Mouse (Mus musculus) kidney, embryonic 15.5 days (tissue): ENCODE results near the gene Slc25a45. TPM values are rescaled to one million over a fixed set of nuclear protein-coding genes. Genes with fewer than 3 reads are reported as not detected.

Experiments
- ATAC-seq: fragments of 200-750 bp; cut with Nextera tagmentation; replicated peaks from 2 replicates; pipeline ENCODE4 v1.8.0; 2017; ENCODE audit warnings: moderate TSS enrichment; ENCODE audit not compliant: low FRiP score
- H3K27ac ChIP-seq: fragments of 300-500 bp; sonication (generic); 2 replicates; pipeline ENCODE4 v1.5.1; 2015; ENCODE audit warnings: mild to moderate bottlenecking, inconsistent platforms
- H3K27me3 ChIP-seq: fragments of 300-500 bp; sonication (generic); 2 replicates; pipeline ENCODE4 v1.6.1; 2015; ENCODE audit warnings: inconsistent platforms
- H3K36me3 ChIP-seq: fragments of 300-500 bp; sonication (generic); 2 replicates; pipeline ENCODE4 v1.6.1; 2015; ENCODE audit warnings: inconsistent platforms
- H3K4me1 ChIP-seq: fragments of 300-500 bp; sonication (generic); 2 replicates; pipeline ENCODE4 v1.6.1; 2015; ENCODE audit warnings: inconsistent platforms
- H3K4me2 ChIP-seq: fragments of 300-500 bp; sonication (generic); 2 replicates; pipeline ENCODE4 v1.6.1; 2015; ENCODE audit warnings: moderate library complexity, mild to moderate bottlenecking, inconsistent platforms
- H3K4me3 ChIP-seq: fragments of 300-500 bp; sonication (generic); replicated peaks from 2 replicates; pipeline ENCODE4 v1.5.1; 2015; ENCODE audit warnings: mild to moderate bottlenecking, inconsistent platforms
- H3K9ac ChIP-seq: fragments of 300-500 bp; sonication (generic); 2 replicates; pipeline ENCODE4 v1.6.1; 2015; ENCODE audit warnings: mild to moderate bottlenecking, inconsistent platforms
- H3K9me3 ChIP-seq: fragments of 300-500 bp; sonication (generic); replicated peaks from 2 replicates; pipeline ENCODE4 v1.6.1; 2016; ENCODE audit warnings: inconsistent platforms
- WGBS: fragments of 180-500 bp; shearing (Covaris S2); methylation state at CpG from one replicate; pipeline ENCODE4 v1.1.7; 2015; ENCODE audit warnings: mixed read lengths; 5-methylcytosine and 5-hydroxymethylcytosine counted together
- polyA plus RNA-seq: library from polyadenylated mRNA; unstranded; fragments of >200 nt; fragmentation: Nextera tagmentation; extraction: Ambion mirVana; gene quantifications from 2 replicates; pipeline ENCODE4 v1.2.1, GENCODE M21; 2015

Slc25a45 gene
- polyA plus RNA-seq, 1 experiment from 2014 or later: 8.1 TPM

DNA sequence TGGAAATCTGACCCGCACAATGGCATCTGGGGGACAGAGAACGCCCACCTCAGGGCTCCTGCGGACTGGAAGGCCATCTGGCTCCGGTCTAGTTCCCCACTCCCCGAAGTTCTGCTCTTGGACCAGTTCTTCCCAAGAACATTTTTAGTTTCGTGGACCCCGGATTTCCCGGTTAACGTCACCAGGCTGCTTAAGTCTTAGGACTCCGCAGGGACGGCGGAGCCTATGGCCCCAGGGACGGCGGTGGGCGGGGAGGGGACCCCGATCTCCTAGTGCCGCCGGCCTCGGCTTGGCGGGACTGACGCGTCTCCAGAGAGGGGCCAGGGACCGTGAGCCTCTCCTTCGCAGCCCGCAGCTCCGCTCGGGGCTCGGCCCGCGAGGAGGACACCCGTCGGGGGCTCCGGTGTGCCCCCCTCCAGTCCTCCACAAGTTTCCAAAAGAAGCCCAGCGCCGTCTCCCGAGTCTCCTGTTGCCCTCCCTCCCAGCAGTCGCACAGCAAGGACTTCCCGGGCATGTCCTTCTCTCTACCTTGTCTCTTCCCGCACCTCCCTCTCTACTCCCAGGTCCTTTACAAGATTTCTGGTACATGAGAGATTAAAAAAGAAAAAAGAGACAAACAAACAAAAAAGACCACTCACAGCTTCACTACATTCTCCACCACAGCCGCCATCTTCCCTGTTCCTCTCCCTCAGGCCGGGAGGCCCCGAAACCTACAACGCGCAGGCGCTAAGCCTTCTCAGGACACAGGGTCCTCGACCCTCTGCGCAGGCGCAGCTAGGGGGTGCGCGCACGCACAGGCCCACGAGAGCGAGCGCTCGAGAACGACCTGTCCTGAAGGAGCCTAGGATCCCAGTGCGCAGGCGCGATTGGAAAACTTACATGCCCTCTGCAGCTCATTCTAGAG lies 34.7 kb downstream of the Slc25a45 start:
- peak overlapping the region; percentile 94 for H3K27ac ChIP-seq
- under 1% methylated on average over 59 of the region's 59 CpGs for WGBS
- no peaks in the 10 kb centered on the region for H3K9me3 ChIP-seq
- peak overlapping the region; percentile 98 for H3K4me3 ChIP-seq
- H3K9ac ChIP-seq: peak overlapping the region; percentile 97
- peaks cover 32% of the 10 kb centered on the region for H3K36me3 ChIP-seq
- H3K27me3 ChIP-seq: no peaks in the 10 kb centered on the region
- H3K4me2 ChIP-seq: peak overlapping the region; percentile 71
- H3K4me1 ChIP-seq: peaks cover 32% of the 10 kb centered on the region
- peak; percentile 95 for ATAC-seq

DNA sequence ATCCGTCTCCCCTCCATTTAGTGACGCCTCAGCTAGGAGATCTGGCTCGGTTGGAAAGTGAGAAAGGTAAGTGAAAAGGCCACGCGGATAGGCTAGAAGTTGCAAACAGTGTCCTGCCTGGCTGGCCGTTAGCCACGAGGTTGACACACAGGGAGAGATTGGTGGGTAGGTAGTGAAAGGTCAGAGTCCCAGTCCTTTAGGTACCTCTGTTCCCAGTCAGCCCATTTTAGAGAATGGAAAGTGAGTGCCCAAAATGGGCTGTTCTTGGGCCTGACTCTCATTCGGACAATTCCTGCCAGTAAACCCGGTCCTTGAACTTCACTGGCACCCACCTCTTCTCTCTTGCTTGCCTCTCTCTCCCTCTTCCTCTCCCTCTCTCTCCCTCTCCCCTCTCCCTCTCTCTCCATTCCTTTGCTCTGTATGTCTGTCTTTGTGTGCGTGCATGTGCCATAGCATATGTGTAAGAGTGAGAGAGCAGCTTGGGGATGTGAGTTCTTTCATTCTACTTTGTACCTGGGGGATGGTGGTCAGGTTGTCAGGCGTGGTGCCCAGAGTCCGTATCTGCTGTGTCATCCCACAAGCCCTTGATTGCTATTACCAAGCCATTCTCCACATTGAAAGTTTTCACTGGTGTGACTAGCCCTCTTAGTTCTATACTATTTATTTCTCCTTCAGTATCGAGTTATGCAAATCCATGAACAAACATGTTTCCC lies 35.6 kb downstream of the Slc25a45 start, which contains the start of gene Dpf2:
Dpf2 (minus strand) TSS at position 4 of the 713 bp plus-strand sequence.
- peak within 1 kb of the TSS; percentile 71 for H3K4me2 ChIP-seq
- peak within 1 kb of the TSS; percentile 94 for H3K27ac ChIP-seq
- H3K9ac ChIP-seq: peak within 1 kb of the TSS; percentile 97
- no peaks in the 10 kb centered on the region for H3K27me3 ChIP-seq
- peaks cover 36% of the 10 kb centered on the region for H3K36me3 ChIP-seq
- peak; percentile 63; the same call in 1 of the 2 replicates for ATAC-seq
- peak within 1 kb of the TSS; percentile 98 for H3K4me3 ChIP-seq
- H3K9me3 ChIP-seq: no peaks in the 10 kb centered on the region
- 18% methylated on average over 13 of the region's 13 CpGs for WGBS
- H3K4me1 ChIP-seq: peaks cover 32% of the 10 kb centered on the region

DNA sequence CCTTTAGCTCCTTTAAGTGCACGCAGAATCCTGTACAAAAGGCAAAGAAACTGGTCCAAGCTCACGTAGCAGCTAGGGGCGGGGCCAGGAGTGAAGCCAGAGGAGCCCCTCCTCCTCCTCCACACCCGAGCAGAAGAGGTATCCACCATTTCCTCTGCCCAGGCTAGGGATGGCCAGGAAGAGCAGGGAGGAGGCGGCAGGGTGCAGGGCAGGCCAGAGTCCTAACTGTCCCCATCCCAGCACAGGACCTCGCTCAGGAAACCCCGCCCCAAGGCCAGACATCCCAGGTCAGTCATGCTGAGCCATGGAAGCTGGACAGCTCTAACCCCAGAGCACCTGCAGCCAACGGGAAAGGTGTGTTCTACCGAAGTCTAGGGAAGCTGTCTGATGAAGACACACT lies 44.1 kb downstream of the Slc25a45 start:
- peak overlapping the region; percentile 74 for H3K4me2 ChIP-seq
- 14% methylated on average over 9 of the region's 9 CpGs for WGBS
- H3K9ac ChIP-seq: 0 out of 2 replicates have a peak overlapping the region, but pooled peaks have one; percentile 21
- H3K4me3 ChIP-seq: peak overlapping the region; percentile 53
- peaks cover 4% of the 10 kb centered on the region; the same call in 1 of the 2 replicates for H3K27me3 ChIP-seq
- peaks cover 41% of the 10 kb centered on the region for H3K4me1 ChIP-seq
- no peaks in the 10 kb centered on the region for H3K9me3 ChIP-seq
- 0 out of 2 replicates have a peak, but pooled peaks have one; percentile 19 for ATAC-seq
- H3K36me3 ChIP-seq: peaks cover 39% of the 10 kb centered on the region
- H3K27ac ChIP-seq: peak overlapping the region; percentile 56

DNA sequence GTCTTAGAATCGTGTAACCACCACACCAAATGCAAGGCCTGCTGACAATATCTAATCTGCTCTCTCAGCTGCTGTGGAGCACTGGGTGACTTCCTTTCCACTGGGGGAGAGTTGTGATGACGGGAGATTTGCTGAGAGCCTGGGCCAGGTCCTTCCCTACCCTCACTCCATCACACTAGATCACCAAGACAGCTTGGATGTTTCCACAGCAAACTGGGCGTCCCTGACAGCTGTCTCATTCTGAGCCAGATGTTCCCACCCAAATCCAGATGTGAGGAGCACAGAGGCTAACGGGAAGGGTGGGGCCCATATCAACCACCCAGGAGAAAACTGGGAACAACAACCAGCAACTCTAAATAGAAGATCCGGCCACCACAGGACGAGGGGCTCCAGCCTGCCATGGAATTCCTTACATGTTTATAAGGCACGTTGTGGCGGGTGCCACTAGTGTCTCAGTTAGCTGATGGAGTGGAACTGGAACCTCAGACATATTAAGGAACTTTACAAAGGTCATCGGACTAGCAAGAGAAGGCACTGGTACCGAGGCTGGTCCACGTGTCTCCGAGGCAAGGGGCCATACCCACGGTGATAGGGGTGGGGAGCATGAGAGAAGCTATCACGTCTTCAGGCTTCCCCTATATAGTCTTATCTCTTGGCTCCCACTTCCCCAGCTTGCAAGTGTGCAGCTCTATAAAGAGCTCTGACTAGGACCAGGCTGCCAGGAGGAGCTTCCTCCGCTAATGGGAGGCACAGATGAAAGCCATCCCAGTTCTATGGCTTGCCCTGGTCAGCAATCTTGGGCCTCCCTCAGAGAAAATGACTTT lies 44.7 kb downstream of the Slc25a45 start:
- ATAC-seq: no peak
- Histone ChIP-seq H3K27me3 (peaks cover 4% of the 10 kb centered on the region; the same call in 1 of the 2 replicates), H3K4me3 (peak overlapping the region; percentile 53), H3K4me1 (peaks cover 46% of the 10 kb centered on the region), H3K9me3 (no peaks in the 10 kb centered on the region), H3K9ac (0 out of 2 replicates have a peak overlapping the region, but pooled peaks have one; percentile 21), H3K36me3 (peaks cover 33% of the 10 kb centered on the region), H3K4me2 (peak overlapping the region; percentile 74), H3K27ac (peak overlapping the region; percentile 56)
- 66% methylated on average over 15 of the region's 15 CpGs for WGBS

DNA sequence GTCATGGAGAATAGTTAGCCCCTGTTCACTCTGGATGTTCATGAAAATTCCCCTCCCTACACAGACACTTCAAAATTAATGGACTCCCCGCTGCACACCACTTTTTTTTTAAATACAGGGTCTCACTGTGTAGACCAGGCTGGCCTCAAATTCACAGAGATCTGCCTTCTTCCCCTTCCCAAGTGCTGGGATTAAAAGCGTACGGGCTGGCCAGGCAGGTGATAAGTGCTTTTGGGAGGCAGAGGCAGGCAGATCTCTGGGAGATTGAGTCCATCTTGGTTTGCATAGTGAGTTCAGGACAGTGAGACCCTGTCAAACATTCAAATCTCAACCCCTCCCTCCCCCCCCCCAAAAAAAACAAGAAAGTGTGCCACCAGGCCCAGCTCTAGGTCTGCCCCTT lies 45.4 kb downstream of the Slc25a45 start:
- Histone ChIP-seq H3K27ac (peak overlapping the region; percentile 34), H3K4me3 (peak overlapping the region; percentile 53), H3K4me2 (peak overlapping the region; percentile 74), H3K9me3 (no peaks in the 10 kb centered on the region), H3K27me3 (peaks cover 4% of the 10 kb centered on the region; the same call in 1 of the 2 replicates), H3K36me3 (peaks cover 27% of the 10 kb centered on the region), H3K4me1 (peaks cover 50% of the 10 kb centered on the region), H3K9ac (0 out of 2 replicates have a peak overlapping the region, but pooled peaks have one; percentile 14)
- 97% methylated on average over 3 of the region's 3 CpGs for WGBS
- no peak for ATAC-seq

DNA sequence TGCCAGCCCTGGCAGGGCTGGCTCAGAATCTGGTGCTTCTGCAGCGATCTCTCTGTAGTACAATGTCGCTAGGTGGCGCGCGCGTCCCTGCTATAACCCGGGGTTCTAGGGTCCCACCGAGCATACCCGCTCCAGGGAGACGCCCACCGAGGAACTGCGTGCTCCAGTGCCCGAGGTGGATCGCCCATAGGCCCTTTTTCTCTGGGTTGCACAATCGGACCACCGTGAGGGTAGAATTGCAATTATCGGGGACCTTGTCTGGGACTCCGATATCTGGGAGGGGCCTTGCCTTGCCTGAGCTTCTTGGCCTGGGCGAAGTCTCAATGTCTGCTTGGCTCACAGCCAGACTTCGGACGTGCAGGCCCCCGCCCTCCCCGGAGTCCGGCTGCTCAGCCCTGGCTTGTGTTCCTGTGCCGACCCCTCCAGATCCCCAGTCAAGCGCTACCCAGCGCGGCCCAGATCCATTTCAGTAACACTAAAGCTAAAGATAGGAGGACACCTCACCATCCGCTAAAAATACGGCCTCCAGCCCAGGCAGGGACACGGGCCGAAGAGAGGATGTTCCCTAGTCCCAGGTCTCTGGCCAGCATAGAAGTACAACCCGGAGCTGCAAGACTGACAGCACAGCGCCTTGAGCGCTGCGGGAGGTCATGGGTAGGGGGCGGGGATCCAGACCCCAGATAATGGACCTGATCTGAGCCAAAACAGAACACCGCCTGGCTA lies 46.5 kb downstream of the Slc25a45 start:
- Histone ChIP-seq H3K9me3 (no peaks in the 10 kb centered on the region), H3K4me3 (peak overlapping the region; percentile 53), H3K4me2 (peak overlapping the region; percentile 74), H3K27me3 (peaks cover 4% of the 10 kb centered on the region; the same call in 1 of the 2 replicates), H3K4me1 (peaks cover 62% of the 10 kb centered on the region), H3K27ac (peak overlapping the region; percentile 87), H3K9ac (peak overlapping the region; percentile 52), H3K36me3 (peaks cover 15% of the 10 kb centered on the region; the same call in 1 of the 2 replicates)
- WGBS: under 1% methylated on average over 38 of the region's 38 CpGs
- peak; percentile 68 for ATAC-seq

DNA sequence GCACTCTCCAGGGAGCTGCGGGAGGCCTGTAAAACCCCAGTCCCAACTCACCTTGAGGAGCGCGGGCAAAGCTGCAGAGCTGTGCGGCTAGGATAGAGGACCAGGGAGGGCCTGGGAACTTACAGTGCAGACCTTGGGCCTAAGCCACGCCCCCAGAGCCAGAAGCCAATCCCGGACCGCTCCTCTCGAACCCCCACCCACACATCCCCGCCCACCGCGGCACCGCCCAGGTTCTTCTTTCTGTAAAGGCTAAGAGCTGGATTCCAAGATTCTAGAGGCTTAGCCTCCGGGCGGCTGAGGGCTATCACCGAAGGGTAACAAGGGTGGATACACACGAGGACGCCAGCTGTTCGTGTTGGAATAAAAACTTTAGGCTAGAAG lies 47.1 kb downstream of the Slc25a45 start, which contains the start of gene Cdc42ep2:
Cdc42ep2 (minus strand) TSS at position 104 of the 381 bp plus-strand sequence.
- Histone ChIP-seq H3K4me1 (peaks cover 68% of the 10 kb centered on the region), H3K27ac (peak within 1 kb of the TSS; percentile 87), H3K9ac (peak within 1 kb of the TSS; percentile 52), H3K36me3 (peaks cover 14% of the 10 kb centered on the region; the same call in 1 of the 2 replicates), H3K27me3 (peaks cover 4% of the 10 kb centered on the region; the same call in 1 of the 2 replicates), H3K4me3 (peak within 1 kb of the TSS; percentile 53), H3K9me3 (no peaks in the 10 kb centered on the region), H3K4me2 (peak within 1 kb of the TSS; percentile 74)
- peak; percentile 93 for ATAC-seq
- WGBS: under 1% methylated on average over 18 of the region's 18 CpGs

DNA sequence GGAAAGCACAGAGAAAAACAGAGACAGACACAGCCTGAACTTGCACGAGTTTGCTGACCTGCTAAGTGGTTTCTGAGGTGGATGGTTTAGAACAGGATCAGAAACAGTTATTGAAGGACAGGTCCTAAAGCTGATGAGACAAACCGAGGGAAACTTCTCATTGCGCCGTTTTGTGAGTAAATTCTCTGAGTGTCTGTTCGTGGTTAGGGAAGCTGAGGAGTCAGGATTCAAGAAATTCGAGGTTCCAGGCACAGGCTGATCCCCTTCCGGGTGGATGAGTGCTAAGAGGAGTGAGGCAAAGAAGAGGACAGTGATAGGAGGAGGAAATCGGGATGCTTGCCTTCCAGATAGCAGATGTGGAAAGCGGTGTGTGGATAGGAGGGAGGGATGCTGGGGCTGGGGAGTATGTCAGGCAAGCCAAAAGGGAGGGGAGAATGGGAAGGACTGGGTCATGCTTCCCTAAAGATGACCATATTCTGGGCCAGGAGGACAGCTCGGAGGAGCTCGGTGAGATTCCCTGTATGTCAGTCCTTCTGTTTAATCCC lies 47.8 kb downstream of the Slc25a45 start:
- 0 out of 2 replicates have a peak overlapping the region, but pooled peaks have one; percentile 8 for H3K9ac ChIP-seq

DNA sequence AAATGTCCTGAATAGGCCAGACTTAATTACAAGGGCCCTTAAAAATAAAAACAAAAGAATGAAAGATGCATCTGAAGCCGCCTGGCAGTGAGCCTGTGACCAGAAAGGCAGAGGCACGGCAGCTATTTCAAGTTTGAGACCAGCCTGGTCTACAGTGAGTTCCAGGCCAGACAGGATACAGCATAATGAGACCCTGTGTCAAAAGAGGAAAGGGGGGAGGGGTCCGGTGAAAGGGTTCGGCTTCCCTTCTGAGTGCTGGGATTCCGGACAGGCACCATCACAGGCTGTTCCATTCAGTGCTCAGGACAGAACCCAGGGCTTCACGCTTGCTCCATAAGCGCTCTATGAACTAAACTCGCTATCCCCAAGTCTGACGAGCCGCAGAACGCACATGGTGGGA lies 49.4 kb downstream of the Slc25a45 start:
- H3K27ac ChIP-seq: peak overlapping the region; percentile 45
- 49% methylated on average over 11 of the region's 11 CpGs for WGBS
- peaks cover 4% of the 10 kb centered on the region; the same call in 1 of the 2 replicates for H3K27me3 ChIP-seq
- peaks cover 75% of the 10 kb centered on the region for H3K4me1 ChIP-seq
- no peak overlapping the region for H3K4me2 ChIP-seq
- ATAC-seq: no peak
- no peaks in the 10 kb centered on the region for H3K9me3 ChIP-seq
- H3K36me3 ChIP-seq: no peaks in the 10 kb centered on the region
- no peak overlapping the region for H3K4me3 ChIP-seq
- H3K9ac ChIP-seq: no peak overlapping the region

More for the DNA sequence above, 47.8 kb downstream of the Slc25a45 start:
- peaks cover 8% of the 10 kb centered on the region; the same call in 1 of the 2 replicates for H3K36me3 ChIP-seq
- H3K4me1 ChIP-seq: peaks cover 75% of the 10 kb centered on the region
- no peak for ATAC-seq
- H3K27me3 ChIP-seq: peaks cover 4% of the 10 kb centered on the region; the same call in 1 of the 2 replicates
- WGBS: 24% methylated on average over 11 of the region's 11 CpGs
- peak overlapping the region; percentile 87 for H3K27ac ChIP-seq
- no peaks in the 10 kb centered on the region for H3K9me3 ChIP-seq
- peak overlapping the region; percentile 53 for H3K4me3 ChIP-seq
- H3K4me2 ChIP-seq: peak overlapping the region; percentile 74

DNA sequence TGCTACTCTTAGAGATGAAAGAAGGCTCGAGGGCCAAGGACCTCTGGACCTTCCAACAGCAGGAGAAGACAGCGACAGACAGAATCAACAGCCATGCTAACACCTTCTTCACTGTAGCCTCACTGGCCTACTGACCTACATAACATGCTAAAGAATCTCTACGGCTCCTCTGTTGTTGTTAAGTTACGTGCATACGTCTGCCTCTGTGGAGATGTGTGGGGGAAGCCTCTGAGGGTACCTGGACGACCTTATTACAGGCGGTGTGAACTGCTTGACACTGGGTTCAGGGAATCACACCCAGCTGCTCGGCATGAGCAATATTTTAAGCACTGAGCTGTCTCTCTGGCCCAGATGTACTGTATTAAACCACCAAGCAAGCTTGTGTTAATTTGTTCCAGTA lies 49.9 kb downstream of the Slc25a45 start:
- Histone ChIP-seq H3K9ac (no peak overlapping the region), H3K4me3 (no peak overlapping the region), H3K36me3 (no peaks in the 10 kb centered on the region), H3K9me3 (no peaks in the 10 kb centered on the region), H3K27me3 (peaks cover 4% of the 10 kb centered on the region; the same call in 1 of the 2 replicates), H3K4me2 (no peak overlapping the region), H3K27ac (peak overlapping the region; percentile 45), H3K4me1 (peaks cover 70% of the 10 kb centered on the region)
- ATAC-seq: no peak
- 47% methylated on average over 8 of the region's 8 CpGs for WGBS
